Mouse (Mus musculus): Measurements from ENCODE around the gene Tpx2.

GRCm38 (mm10) chr2:152895834-152896233 is 48.1 kb downstream of the Tpx2 start:
- TF ChIP-seq CTCF (IDR thresholded peaks at IDR 0.05; ENCODE audit: low read depth), result no peak
- TF ChIP-seq EP300 (IDR thresholded peaks at IDR 0.05; ENCODE audit: low read depth), result no peak

All from liver, postnatal 0 days (tissue).